Mouse (Mus musculus) heart, embryonic 10.5 days (tissue): ENCODE measurements at regions not wholly inside any gene's neighbourhood (a gene's known extent, or its start where the extent isn't known, plus 50 kb on each side); places are given as distances from the start of the nearest gene placed in this dataset.

Source experiments
- DNase-seq: peaks from one replicate; pipeline ENCODE4 v3.0.0-alpha.2; 2017; ENCODE audit warnings: low spot score
- H3K27ac ChIP-seq: fragments of 300-500 bp; sonication (generic); 2 replicates; pipeline ENCODE4 v1.5.1; 2016; ENCODE audit warnings: mild to moderate bottlenecking
- H3K27me3 ChIP-seq: fragments of 300-500 bp; sonication (generic); 2 replicates; pipeline ENCODE4 v1.6.1; 2016; ENCODE audit warnings: mild to moderate bottlenecking; ENCODE audit not compliant: poor library complexity, insufficient read depth, severe bottlenecking
- H3K36me3 ChIP-seq: fragments of 300-500 bp; sonication (generic); 2 replicates; pipeline ENCODE4 v1.6.1; 2016; ENCODE audit warnings: mild to moderate bottlenecking, moderate library complexity
- H3K4me1 ChIP-seq: fragments of 300-500 bp; sonication (generic); 2 replicates; pipeline ENCODE4 v1.6.1; 2016; ENCODE audit warnings: mild to moderate bottlenecking
- H3K4me3 ChIP-seq: fragments of 300-500 bp; sonication (generic); 2 replicates; pipeline ENCODE4 v1.5.1; 2016; ENCODE audit warnings: mild to moderate bottlenecking, moderate library complexity
- H3K9me3 ChIP-seq: fragments of 300-500 bp; sonication (generic); 2 replicates; pipeline ENCODE4 v1.6.1; 2016; ENCODE audit warnings: mild to moderate bottlenecking, moderate library complexity
- WGBS: fragments of 180-500 bp; shearing (Covaris S2); methylation state at CpG from one replicate; pipeline ENCODE4 v1.1.7; 2016; 5-methylcytosine and 5-hydroxymethylcytosine counted together

DNA sequence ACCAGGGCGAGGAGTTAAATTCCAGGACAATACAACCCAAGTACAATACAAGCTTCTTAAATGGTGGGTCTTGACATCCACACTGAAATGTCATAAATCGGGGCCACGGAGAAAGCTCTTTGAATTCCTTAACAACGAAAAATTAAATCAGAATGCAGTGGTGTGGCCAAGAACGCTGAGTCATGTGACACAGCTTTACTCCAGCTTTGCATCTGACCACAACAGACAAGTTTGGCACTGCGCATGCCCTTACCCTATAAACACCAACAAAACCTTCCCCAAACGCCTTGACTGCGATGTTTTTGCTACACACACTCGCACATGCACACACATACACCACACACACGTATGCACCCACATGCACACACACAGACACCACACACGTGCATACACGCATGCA lies 584.8 kb upstream of the Gm10131 start:
- H3K27ac ChIP-seq = no peak overlapping the region

DNA sequence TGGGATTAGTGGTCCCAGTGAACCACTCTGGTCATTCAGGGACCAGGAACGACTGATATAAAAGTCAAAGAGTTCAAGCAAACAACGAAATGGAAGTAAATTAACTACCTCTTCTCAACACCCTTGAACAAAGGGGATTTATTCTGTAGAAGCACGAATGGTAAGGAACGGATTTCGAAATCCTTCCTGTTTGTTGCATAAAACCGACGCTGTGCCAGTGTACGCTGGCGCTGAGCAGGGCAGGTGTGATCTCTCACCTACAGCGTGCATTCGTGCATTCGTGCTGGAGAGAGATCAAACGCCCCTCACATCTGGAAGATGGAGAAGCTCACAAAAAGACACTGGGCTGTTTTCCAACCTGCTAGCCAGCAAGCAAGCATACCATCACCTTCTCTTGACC lies 581.1 kb upstream of the Gm10131 start:
- no peak overlapping the region for H3K27ac ChIP-seq
- no peaks in the 10 kb centered on the region for H3K9me3 ChIP-seq
- H3K4me3 ChIP-seq = no peak overlapping the region
- 53% methylated on average over 13 of the region's 13 CpGs for WGBS
- no peak for DNase-seq
- peaks cover 23% of the 10 kb centered on the region for H3K27me3 ChIP-seq
- H3K4me1 ChIP-seq = peaks cover 13% of the 10 kb centered on the region; the same call in 1 of the 2 replicates
- no peaks in the 10 kb centered on the region for H3K36me3 ChIP-seq

More for the DNA sequence above, 584.8 kb upstream of the Gm10131 start:
- 83% methylated on average over 12 of the region's 12 CpGs for WGBS
- H3K4me3 ChIP-seq = no peak overlapping the region
- H3K36me3 ChIP-seq = no peaks in the 10 kb centered on the region
- H3K4me1 ChIP-seq = no peaks in the 10 kb centered on the region
- no peaks in the 10 kb centered on the region for H3K9me3 ChIP-seq
- H3K27me3 ChIP-seq = peaks cover 5% of the 10 kb centered on the region; the same call in 1 of the 2 replicates
- no peak for DNase-seq

DNA sequence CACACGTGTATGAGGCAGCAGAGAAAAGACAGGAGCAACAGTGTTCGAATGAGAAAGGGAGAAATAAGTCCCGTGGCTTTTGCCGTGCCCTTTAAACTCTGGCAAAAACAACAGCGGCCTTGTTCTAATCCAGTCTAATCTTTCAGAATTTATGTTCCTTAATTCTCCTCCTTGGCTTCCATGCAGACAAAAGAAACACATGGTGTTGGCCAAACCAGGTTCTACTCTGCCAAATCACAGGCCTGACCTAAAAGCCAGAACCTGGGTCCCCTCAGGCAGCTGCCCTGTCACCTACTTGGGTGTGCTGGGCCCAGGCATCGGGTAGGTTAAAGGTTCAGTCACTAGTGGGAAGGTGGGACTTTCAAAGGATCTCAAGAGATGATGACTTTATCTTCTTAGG lies 580.2 kb upstream of the Gm10131 start:
- WGBS = 78% methylated on average over 6 of the region's 6 CpGs
- Histone ChIP-seq H3K27ac (no peak overlapping the region), H3K4me3 (no peak overlapping the region), H3K36me3 (no peaks in the 10 kb centered on the region), H3K27me3 (peaks cover 23% of the 10 kb centered on the region), H3K4me1 (peaks cover 13% of the 10 kb centered on the region; the same call in 1 of the 2 replicates), H3K9me3 (no peaks in the 10 kb centered on the region)
- DNase-seq = no peak

DNA sequence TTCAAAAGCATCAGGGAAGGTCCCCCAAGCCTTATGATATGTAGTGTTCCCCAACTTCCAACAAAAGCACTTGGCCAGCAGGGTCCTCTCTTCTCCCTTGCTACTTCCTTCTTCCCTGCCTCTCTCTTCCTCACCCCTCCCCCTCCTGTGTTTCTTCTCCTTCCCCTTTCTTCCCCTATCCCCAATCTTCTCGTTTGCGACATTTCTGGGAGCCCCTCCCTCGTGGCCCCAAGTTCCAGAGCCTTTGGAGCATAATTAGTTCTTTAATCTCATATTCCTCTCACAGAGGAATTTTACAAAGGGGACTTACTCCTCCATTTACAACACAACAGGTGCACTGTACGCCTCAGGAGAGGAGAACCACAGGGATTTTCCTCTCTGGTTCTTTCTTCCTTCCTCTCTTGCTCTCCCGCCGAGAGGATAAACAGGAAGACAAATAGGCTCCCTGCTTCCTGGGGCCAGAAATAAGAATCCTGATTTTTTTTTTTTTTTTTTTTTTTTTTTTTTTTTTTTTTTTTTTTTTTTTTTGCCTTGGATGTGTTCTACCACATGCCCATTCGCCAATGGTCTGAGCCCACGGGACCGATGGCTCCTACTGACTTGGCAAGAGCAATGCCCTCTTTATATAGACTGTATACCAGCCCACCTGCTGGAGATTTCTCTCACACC lies 578.4 kb upstream of the Gm10131 start:
- no peaks in the 10 kb centered on the region for H3K36me3 ChIP-seq
- H3K4me3 ChIP-seq = peak overlapping the region; percentile 51
- WGBS = 11% methylated on average over 9 of the region's 9 CpGs
- H3K27ac ChIP-seq = no peak overlapping the region; the same call in 1 of the 2 replicates
- peaks cover 23% of the 10 kb centered on the region for H3K27me3 ChIP-seq
- H3K9me3 ChIP-seq = no peaks in the 10 kb centered on the region
- DNase-seq = no peak
- peaks cover 13% of the 10 kb centered on the region; the same call in 1 of the 2 replicates for H3K4me1 ChIP-seq

DNA sequence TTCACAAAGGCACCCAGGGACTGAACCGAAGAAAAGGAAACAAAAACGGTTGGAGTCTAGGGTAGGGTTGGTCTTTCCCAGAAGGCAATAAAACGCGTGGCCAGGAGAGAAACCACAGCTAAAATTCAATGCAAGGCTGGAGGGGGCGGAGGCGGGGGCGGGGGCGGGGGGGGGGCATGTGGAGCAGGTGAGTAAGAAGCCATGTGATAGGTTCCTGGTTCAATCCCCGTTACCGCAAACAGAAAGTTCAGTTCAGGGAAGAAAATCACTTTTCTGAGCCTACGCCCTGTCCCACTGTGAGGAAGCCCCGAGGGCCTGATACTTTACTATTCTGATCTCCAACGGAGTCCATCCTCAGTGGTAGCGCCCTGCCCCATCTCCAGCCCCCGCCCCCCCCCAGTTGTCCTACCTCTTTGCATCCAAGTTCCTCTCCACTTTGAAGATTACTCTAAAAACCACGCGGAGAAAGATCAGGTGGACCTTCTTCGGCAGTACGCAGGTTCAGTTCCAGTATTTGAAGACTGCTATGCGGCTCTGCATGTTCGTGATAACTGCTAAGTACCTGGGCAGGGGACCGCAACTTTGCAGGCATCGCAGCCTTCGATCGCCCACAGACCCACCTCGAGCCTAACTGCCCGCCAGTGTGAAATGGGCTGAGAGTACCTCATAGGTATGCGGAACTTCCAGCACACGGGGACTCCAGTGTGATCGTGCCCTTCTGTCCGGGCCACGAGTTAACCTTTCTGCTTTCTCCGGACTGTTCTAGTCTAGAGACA lies 577.7 kb upstream of the Gm10131 start:
- 21% methylated on average over 33 of the region's 33 CpGs for WGBS
- Histone ChIP-seq H3K9me3 (no peaks in the 10 kb centered on the region), H3K27ac (no peak overlapping the region; the same call in 1 of the 2 replicates), H3K4me1 (peaks cover 13% of the 10 kb centered on the region; the same call in 1 of the 2 replicates), H3K36me3 (no peaks in the 10 kb centered on the region), H3K27me3 (peaks cover 23% of the 10 kb centered on the region), H3K4me3 (peak overlapping the region; percentile 51)
- DNase-seq = no peak

DNA sequence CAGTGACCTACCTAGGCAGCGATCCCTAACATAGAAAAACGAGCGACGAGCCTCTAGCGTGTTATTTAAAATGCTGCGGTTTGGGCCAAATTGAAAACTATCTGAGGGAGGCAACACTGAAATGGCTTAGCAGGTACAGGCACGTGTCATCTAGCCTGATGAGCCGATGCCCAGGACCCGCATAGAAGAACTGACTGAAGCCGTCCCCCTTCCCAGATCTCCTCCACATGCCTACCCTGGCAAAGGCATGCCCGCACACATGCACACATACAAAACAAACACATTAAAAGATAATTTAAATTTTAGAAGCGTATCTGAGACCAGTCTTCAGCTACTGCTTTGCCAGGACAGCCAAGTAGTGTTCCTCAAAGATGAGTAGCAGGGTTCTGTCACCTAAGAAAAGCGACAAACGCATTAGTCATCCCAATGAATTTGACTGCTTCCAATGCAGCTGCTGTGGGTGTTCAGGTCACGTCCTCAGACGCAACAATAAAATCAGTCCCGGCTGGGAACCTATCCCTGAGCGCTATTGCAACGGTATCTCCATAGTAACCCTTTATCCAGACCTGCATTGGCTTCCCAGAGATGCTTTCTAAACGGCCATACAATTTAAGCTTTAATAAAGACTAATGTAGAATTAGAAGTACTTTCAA lies 577.0 kb upstream of the Gm10131 start:
- H3K4me1 ChIP-seq = peaks cover 13% of the 10 kb centered on the region; the same call in 1 of the 2 replicates
- no peaks in the 10 kb centered on the region for H3K9me3 ChIP-seq
- DNase-seq = no peak
- WGBS = 74% methylated on average over 20 of the region's 20 CpGs
- no peaks in the 10 kb centered on the region for H3K36me3 ChIP-seq
- peak overlapping the region; percentile 51; the same call in 1 of the 2 replicates for H3K4me3 ChIP-seq
- no peak overlapping the region for H3K27ac ChIP-seq
- H3K27me3 ChIP-seq = peaks cover 23% of the 10 kb centered on the region

DNA sequence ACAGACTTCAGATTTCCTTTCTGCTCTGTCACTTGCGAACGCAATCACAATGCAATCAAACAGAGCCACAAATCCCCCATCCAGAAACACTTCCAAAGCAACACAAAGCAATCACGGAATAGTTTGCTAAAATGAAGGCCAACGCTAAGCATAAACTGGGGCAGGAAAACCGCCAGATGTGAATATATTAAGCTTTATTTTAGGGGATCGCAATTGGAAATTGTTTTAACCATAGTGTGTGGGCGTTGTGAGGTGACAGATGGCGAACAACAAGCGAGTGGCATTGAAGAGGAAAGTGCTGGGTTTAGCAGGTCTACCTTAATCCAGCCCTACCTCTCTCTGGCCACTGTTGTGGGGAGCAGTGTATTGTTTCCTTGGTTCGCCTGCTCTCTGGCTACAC lies 574.8 kb upstream of the Gm10131 start:
- Histone ChIP-seq H3K4me1 (peaks cover 13% of the 10 kb centered on the region; the same call in 1 of the 2 replicates), H3K36me3 (no peaks in the 10 kb centered on the region), H3K27ac (no peak overlapping the region), H3K9me3 (no peaks in the 10 kb centered on the region), H3K4me3 (no peak overlapping the region), H3K27me3 (peaks cover 18% of the 10 kb centered on the region)
- 80% methylated on average over 10 of the region's 10 CpGs for WGBS
- no peak for DNase-seq

DNA sequence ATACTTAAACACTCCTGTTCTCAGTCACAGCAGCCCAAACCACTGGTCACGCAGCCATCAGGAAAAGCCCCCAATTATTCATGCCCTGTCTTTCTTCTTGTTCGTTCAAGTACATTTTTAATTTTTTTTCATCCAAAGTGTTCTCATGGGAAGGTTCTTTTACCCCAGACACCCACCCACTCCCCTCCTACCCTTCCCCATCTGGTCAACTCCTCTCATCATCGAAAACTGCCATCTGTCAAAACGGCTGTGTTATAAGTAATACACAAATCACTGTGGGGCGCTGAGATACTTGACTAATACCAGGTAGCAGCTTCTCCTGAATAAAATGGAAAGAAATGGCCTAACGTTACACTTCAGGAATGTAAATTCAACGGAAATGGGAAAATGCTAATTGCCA lies 573.1 kb upstream of the Gm10131 start:
- H3K27me3 ChIP-seq = peaks cover 12% of the 10 kb centered on the region
- no peak overlapping the region for H3K4me3 ChIP-seq
- no peak overlapping the region for H3K27ac ChIP-seq
- H3K4me1 ChIP-seq = peaks cover 17% of the 10 kb centered on the region; the same call in 1 of the 2 replicates
- no peaks in the 10 kb centered on the region for H3K36me3 ChIP-seq
- DNase-seq = no peak
- WGBS = 71% methylated on average over 7 of the region's 7 CpGs
- no peaks in the 10 kb centered on the region for H3K9me3 ChIP-seq

DNA sequence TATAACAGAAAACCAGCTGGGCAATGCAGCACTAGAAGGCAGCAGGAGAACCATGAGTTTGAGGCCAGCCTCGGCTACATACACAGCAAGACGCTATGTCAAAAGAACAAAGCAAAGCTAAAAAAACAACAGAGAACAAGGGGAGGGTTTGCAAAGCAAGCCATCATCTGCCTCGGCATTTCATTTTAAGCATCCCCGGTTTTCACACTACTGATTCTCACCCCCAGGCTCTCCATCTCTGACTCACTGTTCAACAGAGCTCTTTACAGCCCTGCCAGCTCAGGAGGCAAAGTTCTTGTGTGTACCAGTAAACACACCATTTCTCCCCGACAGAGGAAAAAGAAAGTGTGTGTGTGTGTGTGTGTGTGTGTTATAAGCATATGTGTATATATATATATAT lies 571.6 kb upstream of the Gm10131 start:
- Histone ChIP-seq H3K4me1 (0 out of 2 replicates have a peak, but pooled peaks cover 8% of the 10 kb centered on the region), H3K27me3 (peaks cover under 1% of the 10 kb centered on the region; the same call in 1 of the 2 replicates), H3K9me3 (no peaks in the 10 kb centered on the region), H3K36me3 (no peaks in the 10 kb centered on the region), H3K27ac (no peak overlapping the region), H3K4me3 (no peak overlapping the region)
- no peak for DNase-seq
- 80% methylated on average over 5 of the region's 5 CpGs for WGBS

DNA sequence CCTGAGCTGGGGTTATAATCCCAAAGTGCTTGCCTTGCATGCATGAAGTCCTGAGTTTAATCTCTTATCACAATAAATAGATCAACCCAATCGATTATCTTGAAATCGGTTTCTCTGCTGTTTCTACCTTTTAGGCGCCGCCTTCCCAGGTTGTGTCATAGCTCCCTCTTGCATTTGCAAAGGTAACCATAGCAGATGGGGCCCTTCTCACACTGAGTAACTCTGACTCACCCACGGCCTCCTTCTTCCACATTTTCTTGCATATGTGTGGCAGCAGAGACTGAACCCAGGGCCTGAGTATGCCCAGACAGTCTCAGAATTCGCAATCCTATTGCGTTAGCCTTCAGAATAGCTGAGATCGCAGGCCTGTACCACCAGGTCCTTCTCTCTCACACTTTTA lies 570.7 kb upstream of the Gm10131 start:
- H3K4me3 ChIP-seq = no peak overlapping the region
- no peaks in the 10 kb centered on the region; the same call in 1 of the 2 replicates for H3K27me3 ChIP-seq
- no peak for DNase-seq
- H3K27ac ChIP-seq = no peak overlapping the region
- H3K4me1 ChIP-seq = 0 out of 2 replicates have a peak, but pooled peaks cover 8% of the 10 kb centered on the region
- no peaks in the 10 kb centered on the region for H3K9me3 ChIP-seq
- 87% methylated on average over 8 of the region's 8 CpGs for WGBS
- no peaks in the 10 kb centered on the region for H3K36me3 ChIP-seq

DNA sequence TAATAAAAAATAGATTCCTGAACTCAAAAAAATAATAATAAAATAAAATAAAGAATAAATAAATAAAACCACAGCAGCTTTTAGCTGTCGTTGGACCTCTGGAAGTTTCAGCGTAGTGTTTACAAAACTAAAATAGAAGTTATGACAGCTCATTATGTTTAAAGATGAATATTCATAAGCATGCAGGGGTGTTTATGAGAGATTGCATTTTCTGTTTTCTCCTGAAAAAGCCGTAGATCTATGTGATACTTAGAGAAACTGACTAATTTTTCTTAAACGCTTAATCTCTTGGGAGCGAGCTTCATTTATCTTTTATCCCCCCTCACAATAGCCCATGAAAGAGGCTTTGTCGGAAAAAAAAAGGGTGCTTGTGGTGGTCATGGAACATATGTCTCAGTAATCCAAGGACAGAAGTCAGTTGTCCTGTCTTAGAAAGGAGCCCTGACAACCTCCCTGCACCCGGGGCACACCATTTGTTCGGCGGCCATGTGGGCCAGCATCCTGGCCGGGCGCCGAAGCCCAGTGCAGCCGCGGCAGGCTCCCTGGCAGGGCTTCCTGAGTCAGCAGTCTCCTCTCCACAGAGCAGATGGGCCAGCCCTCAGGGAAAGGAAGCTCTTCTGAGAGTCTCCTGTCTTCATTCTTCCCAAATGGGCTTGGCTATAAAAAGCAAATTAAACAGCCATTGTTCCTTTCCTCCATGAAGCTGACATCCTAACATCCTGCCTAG lies 568.2 kb upstream of the Gm10131 start:
- H3K27me3 ChIP-seq = no peaks in the 10 kb centered on the region
- 31% methylated on average over 14 of the region's 14 CpGs for WGBS
- H3K9me3 ChIP-seq = no peaks in the 10 kb centered on the region
- H3K27ac ChIP-seq = peak overlapping the region; percentile 49
- peak; percentile 70 for DNase-seq
- no peak overlapping the region for H3K4me3 ChIP-seq
- H3K36me3 ChIP-seq = no peaks in the 10 kb centered on the region
- H3K4me1 ChIP-seq = 0 out of 2 replicates have a peak, but pooled peaks cover 8% of the 10 kb centered on the region

DNA sequence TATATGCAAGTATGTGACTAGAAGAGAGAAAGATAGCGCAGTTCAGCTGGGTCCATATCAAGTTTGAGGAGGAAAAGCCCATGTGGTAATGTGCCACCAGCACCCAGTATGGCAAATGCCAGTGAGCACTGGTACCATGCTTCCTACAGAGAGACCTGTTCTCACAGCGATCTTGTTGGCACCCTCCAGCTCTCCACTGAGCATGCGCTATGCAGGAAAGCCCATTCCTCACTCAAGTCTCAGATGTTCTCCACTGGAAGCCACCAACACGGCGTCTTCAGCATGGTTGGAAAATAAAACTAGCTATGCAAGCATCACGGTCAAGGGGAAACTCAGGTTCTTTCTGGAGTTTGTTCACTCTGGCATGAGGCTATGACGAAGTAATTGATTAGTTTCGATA lies 567.3 kb upstream of the Gm10131 start:
- Histone ChIP-seq H3K27ac (no peak overlapping the region), H3K4me1 (0 out of 2 replicates have a peak, but pooled peaks cover 8% of the 10 kb centered on the region), H3K27me3 (no peaks in the 10 kb centered on the region), H3K9me3 (no peaks in the 10 kb centered on the region), H3K4me3 (no peak overlapping the region), H3K36me3 (no peaks in the 10 kb centered on the region)
- DNase-seq = peak; percentile 61
- 87% methylated on average over 8 of the region's 8 CpGs for WGBS
